Mouse (Mus musculus) C2C12 (cell line): ENCODE results near the gene Bend3. TPM values are rescaled to one million over a fixed set of nuclear protein-coding genes. Genes with fewer than 3 reads are reported as not detected.

Experiments
- H3K27me3 ChIP-seq: one replicate; pipeline ENCODE4 v1.6.1; 2011; ENCODE audit not compliant: control insufficient read depth, insufficient read depth, insufficient read length
- H3K36me3 ChIP-seq: one replicate; pipeline ENCODE4 v1.6.1; 2011; ENCODE audit not compliant: control insufficient read depth, insufficient read depth
- H3K4me3 ChIP-seq: one replicate; pipeline ENCODE4 v1.5.1; 2011; ENCODE audit warnings: mild to moderate bottlenecking, control low read depth; ENCODE audit not compliant: poor library complexity, insufficient read depth, severe bottlenecking
- H3K79me2 ChIP-seq: one replicate; pipeline ENCODE4 v1.6.1; 2011; ENCODE audit not compliant: control insufficient read depth, insufficient read depth
- H3K79me3 ChIP-seq: one replicate; pipeline ENCODE4 v1.6.1; 2011; ENCODE audit warnings: low read depth, control low read depth
- H3ac ChIP-seq: one replicate; pipeline ENCODE3; 2011; ENCODE audit warnings: low read depth; ENCODE audit not compliant: control insufficient read depth, insufficient read length
- CEBPB ChIP-seq: IDR thresholded peaks from one replicate; pipeline ENCODE4 v1.6.1; 2011; ENCODE audit warnings: low read depth, mild to moderate bottlenecking, control low read depth, moderate library complexity
- CTCF ChIP-seq: IDR thresholded peaks from one replicate; pipeline ENCODE4 v1.5.1; 2011; ENCODE audit not compliant: control insufficient read depth, insufficient read depth, insufficient read length
- FOSL1 ChIP-seq: IDR thresholded peaks from one replicate; pipeline ENCODE4 v1.8.0; 2011; ENCODE audit warnings: mild to moderate bottlenecking, low read length; ENCODE audit not compliant: poor library complexity, insufficient read depth, severe bottlenecking
- MAX ChIP-seq: IDR thresholded peaks from one replicate; pipeline ENCODE4 v1.6.1; 2011; ENCODE audit warnings: mild to moderate bottlenecking, control low read depth
- MYOD1 ChIP-seq: IDR thresholded peaks from one replicate; pipeline ENCODE4 v1.6.1; 2011; ENCODE audit warnings: low read depth; ENCODE audit not compliant: control insufficient read depth, insufficient read length
- MYOG ChIP-seq: IDR thresholded peaks from one replicate; pipeline ENCODE4 v1.6.1; 2011; ENCODE audit not compliant: control insufficient read depth, insufficient read length; ENCODE audit errors: extremely low read depth
- USF1 ChIP-seq: IDR thresholded peaks from one replicate; pipeline ENCODE4 v1.6.1; 2011; ENCODE audit warnings: low read depth, mild to moderate bottlenecking, control low read depth, moderate library complexity
- polyA plus RNA-seq: library from polyadenylated mRNA; unstranded; fragments of >200 nt; fragmentation: generic; extraction: Trizol; gene quantifications from one replicate; pipeline ENCODE4 v1.2.1, GENCODE M21; 2012; ENCODE audit warnings: missing spikeins

Bend3 gene
- polyA plus RNA-seq, 1 experiment = 7.0 TPM

DNA sequence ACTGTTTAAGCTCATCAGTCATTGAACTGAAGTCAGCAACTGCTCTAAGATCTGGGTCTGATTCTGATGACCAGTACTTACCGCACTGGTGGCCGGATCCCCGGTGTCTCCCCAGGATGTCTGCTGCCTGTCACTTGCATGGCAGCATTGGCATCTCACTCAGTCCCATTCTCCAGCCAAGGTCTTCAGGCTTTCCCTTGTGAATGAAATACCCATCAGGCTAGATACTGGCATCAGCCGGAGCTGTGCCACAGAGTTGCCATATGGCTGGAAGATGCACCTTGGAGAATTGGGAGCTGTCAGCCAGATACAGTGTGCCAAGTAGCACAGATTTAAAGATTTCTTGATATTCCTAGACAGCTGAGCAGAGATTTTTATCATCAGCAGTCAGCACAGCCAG, 24.0 kb downstream of the Bend3 start:
- H3K27me3 ChIP-seq = no peaks in the 10 kb centered on the region
- H3K36me3 ChIP-seq = peaks cover 10% of the 10 kb centered on the region
- no peaks in the 10 kb centered on the region for H3K79me3 ChIP-seq
- no peak overlapping the region for H3K4me3 ChIP-seq
- H3K79me2 ChIP-seq = no peaks in the 10 kb centered on the region
- no peak overlapping the region for H3ac ChIP-seq
- TF ChIP-seq CEBPB (no peak), USF1 (no peak), MAX (no peak), MYOD1 (no peak), MYOG (no peak), CTCF (no peak), FOSL1 (no peak)

DNA sequence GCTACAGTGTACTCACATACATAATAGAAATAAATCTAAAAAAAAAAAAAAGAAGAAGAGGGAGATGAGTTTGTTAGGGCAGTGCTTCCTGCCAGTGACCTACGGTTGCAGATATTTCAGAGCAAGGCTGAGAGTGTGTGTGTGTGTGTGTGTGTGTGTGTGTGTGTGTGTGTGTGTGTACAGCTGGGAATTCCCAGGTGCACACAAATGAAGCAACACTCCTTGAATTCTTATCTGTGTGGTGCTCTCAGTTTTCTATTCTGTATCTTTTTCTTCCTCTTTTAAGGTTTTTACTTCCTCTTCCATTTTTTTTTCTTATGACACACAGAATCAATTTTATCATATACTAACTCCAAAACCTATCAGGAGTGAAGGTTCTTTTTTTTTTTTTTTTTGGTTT, 25.7 kb downstream of the Bend3 start:
- Histone ChIP-seq H3K4me3 (no peak overlapping the region), H3K79me3 (no peaks in the 10 kb centered on the region), H3K36me3 (no peaks in the 10 kb centered on the region), H3K27me3 (no peaks in the 10 kb centered on the region), H3K79me2 (no peaks in the 10 kb centered on the region), H3ac (no peak overlapping the region)
- TF ChIP-seq USF1 (no peak), MYOG (no peak), FOSL1 (no peak), CTCF (no peak), MYOD1 (no peak), CEBPB (no peak), MAX (no peak)

DNA sequence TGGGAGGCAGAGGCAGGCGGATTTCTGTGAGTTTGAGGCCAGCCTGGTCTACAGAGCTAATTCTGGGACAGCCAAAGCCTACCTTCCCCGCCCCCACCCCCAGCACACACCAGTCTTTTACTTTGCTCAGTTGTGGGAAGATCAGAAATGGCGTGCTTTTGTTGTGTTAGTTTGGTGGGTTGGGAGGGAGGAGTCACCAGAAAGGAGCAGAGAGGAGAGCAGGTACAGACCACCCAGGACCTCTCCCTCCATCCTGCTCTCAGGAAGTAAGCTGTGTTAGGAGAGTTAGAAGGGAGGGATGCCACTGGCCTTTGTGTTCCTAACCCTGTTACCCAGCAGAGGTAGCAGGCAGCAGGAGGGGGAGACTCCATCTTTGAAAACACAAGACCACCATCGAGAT, 28.4 kb downstream of the Bend3 start:
- H3K4me3 ChIP-seq = no peak overlapping the region
- no peaks in the 10 kb centered on the region for H3K27me3 ChIP-seq
- H3K79me3 ChIP-seq = no peaks in the 10 kb centered on the region
- no peak overlapping the region for H3ac ChIP-seq
- no peaks in the 10 kb centered on the region for H3K79me2 ChIP-seq
- no peak for TF ChIP-seq USF1
- no peak for TF ChIP-seq CTCF
- no peak for TF ChIP-seq MYOG
- no peak for TF ChIP-seq CEBPB
- no peak for TF ChIP-seq MYOD1
- TF ChIP-seq FOSL1 = no peak
- TF ChIP-seq MAX = no peak
- H3K36me3 ChIP-seq = peaks cover 21% of the 10 kb centered on the region

DNA sequence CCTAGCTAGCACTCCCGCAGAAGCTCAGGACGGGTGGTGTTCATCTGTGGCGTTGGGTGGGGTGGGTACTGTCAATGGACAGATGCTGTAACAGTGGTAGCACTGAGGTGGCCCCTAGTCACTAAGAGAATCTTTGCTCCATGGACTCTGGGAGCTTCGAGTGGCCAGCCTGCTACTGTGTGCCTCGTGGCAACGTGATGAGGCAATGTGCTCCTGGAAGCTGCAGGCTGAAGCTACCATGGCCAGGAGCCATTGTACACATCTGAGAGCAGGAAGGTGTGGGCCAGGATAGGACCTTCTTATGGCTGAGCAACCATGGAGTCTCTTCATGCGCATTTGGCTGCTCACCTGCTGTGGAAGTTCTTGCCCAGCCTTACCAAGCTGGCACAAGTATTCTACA, 30.6 kb downstream of the Bend3 start:
- Histone ChIP-seq H3K4me3 (no peak overlapping the region), H3ac (no peak overlapping the region), H3K79me3 (no peaks in the 10 kb centered on the region), H3K79me2 (no peaks in the 10 kb centered on the region), H3K36me3 (peaks cover 27% of the 10 kb centered on the region), H3K27me3 (no peaks in the 10 kb centered on the region)
- no peak for TF ChIP-seq CEBPB
- TF ChIP-seq MAX = no peak

DNA sequence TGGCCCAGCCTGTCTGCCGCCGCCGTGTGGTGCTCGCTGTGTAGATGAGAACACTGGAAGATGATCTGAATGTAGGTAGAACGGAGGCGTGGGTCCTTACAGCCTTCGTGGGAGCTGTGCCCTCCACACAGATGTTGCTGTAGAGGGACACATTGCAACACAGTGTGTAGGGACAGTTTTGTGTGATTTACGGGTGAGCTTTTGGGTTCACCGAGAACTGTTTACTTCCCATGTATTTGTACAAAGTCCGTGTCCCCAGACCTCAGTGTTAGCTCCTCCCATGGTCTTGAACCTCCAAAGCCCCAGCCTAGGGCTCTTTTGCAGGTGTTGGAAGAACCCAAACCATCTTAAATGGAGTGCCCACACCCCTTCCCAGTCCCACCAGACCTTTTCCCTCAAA, 34.3 kb downstream of the Bend3 start:
- no peak overlapping the region for H3ac ChIP-seq

DNA sequence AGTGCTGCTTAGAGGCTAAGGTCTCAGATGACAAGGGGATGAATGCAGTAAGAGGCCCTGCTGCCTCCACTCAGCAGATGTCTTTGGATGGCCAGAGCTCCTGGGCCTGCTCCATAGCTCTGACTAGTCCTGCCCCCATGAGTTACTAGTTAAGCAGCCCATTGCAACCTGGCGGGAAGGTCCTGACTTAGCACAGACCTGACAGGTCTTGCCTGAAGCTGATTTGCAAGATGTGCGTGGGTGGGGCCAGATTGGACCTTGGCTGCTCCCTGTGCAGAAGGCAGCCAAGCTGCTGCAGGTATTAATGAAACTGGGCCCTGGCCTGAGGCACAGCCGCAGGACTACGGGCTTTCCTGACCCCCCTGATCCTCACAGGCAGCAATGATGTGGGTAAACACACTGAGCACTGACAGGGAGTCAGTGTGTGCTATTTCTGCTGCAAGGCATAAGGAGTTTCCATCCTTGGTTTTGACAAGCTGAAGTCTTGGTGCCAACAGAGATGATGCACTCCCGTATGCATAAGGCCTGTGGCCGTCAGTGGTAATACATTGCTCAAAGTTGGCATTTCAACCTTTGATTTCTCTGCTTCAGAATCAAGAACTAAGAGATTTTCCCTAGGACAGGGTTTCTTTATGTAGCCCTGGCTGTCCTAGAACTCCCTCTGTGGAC, 38.5 kb downstream of the Bend3 start:
- no peak for TF ChIP-seq CTCF
- TF ChIP-seq MYOD1 = no peak
- TF ChIP-seq USF1 = no peak
- no peak for TF ChIP-seq MYOG
- no peak for TF ChIP-seq MAX
- TF ChIP-seq FOSL1 = no peak
- no peak for TF ChIP-seq CEBPB
- H3K36me3 ChIP-seq = peaks cover 6% of the 10 kb centered on the region
- H3K4me3 ChIP-seq = no peak overlapping the region
- no peaks in the 10 kb centered on the region for H3K27me3 ChIP-seq
- H3K79me3 ChIP-seq = no peaks in the 10 kb centered on the region
- H3K79me2 ChIP-seq = no peaks in the 10 kb centered on the region
- no peak overlapping the region for H3ac ChIP-seq

More for the DNA sequence above, 34.3 kb downstream of the Bend3 start:
- no peak overlapping the region for H3K4me3 ChIP-seq
- H3K27me3 ChIP-seq = no peaks in the 10 kb centered on the region
- H3K36me3 ChIP-seq = peaks cover 27% of the 10 kb centered on the region
- H3K79me3 ChIP-seq = no peaks in the 10 kb centered on the region
- TF ChIP-seq MYOG (no peak), MAX (no peak), MYOD1 (no peak), USF1 (no peak), CTCF (no peak), FOSL1 (no peak)
- no peaks in the 10 kb centered on the region for H3K79me2 ChIP-seq
